Mouse (Mus musculus) heart, embryonic 11.5 days (tissue): ENCODE results near the gene Ell. TPM values are rescaled to one million over a fixed set of nuclear protein-coding genes. Genes with fewer than 3 reads are reported as not detected.

ENCODE experiments used
- ATAC-seq: fragments of 200-750 bp; cut with Nextera tagmentation; replicated peaks from 2 replicates; pipeline ENCODE4 v1.8.0; 2017; ENCODE audit warnings: moderate library complexity; ENCODE audit not compliant: insufficient number of reproducible peaks, low FRiP score, low TSS enrichment
- H3K27ac ChIP-seq: fragments of 300-500 bp; sonication (generic); 2 replicates; pipeline ENCODE4 v1.5.1; 2014; ENCODE audit warnings: mild to moderate bottlenecking, low read depth, low read length
- H3K27me3 ChIP-seq: fragments of 300-500 bp; sonication (generic); 2 replicates; pipeline ENCODE4 v1.6.1; 2014; ENCODE audit warnings: mild to moderate bottlenecking, low read length, mixed read lengths; ENCODE audit not compliant: control insufficient read depth, insufficient read depth
- H3K36me3 ChIP-seq: fragments of 300-500 bp; sonication (generic); 2 replicates; pipeline ENCODE4 v1.6.1; 2014; ENCODE audit warnings: mild to moderate bottlenecking, low read length, moderate library complexity, mixed read lengths; ENCODE audit not compliant: control insufficient read depth, insufficient read depth
- H3K4me1 ChIP-seq: fragments of 300-500 bp; sonication (generic); 2 replicates; pipeline ENCODE4 v1.6.1; 2014; ENCODE audit warnings: low read length; ENCODE audit not compliant: control insufficient read depth, insufficient read depth
- H3K4me2 ChIP-seq: fragments of 300-500 bp; sonication (generic); 2 replicates; pipeline ENCODE4 v1.6.1; 2014; ENCODE audit warnings: mild to moderate bottlenecking, moderate library complexity
- H3K4me3 ChIP-seq: fragments of 300-500 bp; sonication (generic); 2 replicates; pipeline ENCODE4 v1.5.1; 2014; ENCODE audit warnings: low read depth, low read length
- H3K9ac ChIP-seq: fragments of 300-500 bp; sonication (generic); 2 replicates; pipeline ENCODE4 v1.6.1; 2014; ENCODE audit warnings: mild to moderate bottlenecking, low read depth, low read length, moderate library complexity
- H3K9me3 ChIP-seq: fragments of 300-500 bp; sonication (generic); replicated peaks from 2 replicates; pipeline ENCODE4 v1.6.1; 2016; ENCODE audit warnings: low read length; ENCODE audit not compliant: control insufficient read depth
- WGBS: fragments of 180-500 bp; shearing (Covaris S2); extraction: QIAGEN DNeasy Blood & Tissue Kit; methylation state at CpG from one replicate; pipeline ENCODE4 v1.1.7; 2014; ENCODE audit not compliant: insufficient replicate concordance; 5-methylcytosine and 5-hydroxymethylcytosine counted together
- polyA plus RNA-seq: library from polyadenylated mRNA; unstranded; fragments of >200 nt; fragmentation: Nextera tagmentation; extraction: Ambion mirVana; gene quantifications from 2 replicates; pipeline ENCODE4 v1.2.1, GENCODE M21; 2014

The Ell gene
- polyA plus RNA-seq, 1 experiment from 2014 or later, result 14.1 TPM

DNA sequence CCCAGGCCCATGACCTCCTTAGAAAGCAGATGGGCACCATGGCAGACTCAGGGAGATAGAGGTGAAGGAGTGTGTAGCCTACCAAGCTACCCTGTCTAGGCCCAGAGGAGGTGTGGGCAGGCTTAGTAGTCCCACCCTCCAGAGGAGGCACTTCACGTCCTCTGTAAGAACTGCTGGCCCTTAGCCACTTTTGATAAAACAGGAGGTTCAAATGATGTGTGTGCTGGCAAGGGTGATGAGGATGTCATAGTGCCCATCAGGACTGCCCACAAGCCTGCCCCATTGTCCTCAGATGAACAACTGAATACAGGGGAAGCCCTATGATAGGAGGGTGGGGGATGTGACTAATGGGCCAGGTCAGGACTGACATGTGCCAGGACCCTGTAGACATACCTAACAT lies 13.6 kb downstream of the Ell start:
- Histone ChIP-seq H3K4me3 (no peak overlapping the region), H3K27me3 (no peaks in the 10 kb centered on the region), H3K4me2 (no peak overlapping the region), H3K9ac (no peak overlapping the region), H3K9me3 (no peaks in the 10 kb centered on the region), H3K27ac (no peak overlapping the region), H3K36me3 (no peaks in the 10 kb centered on the region), H3K4me1 (peaks cover 42% of the 10 kb centered on the region)
- 28% methylated on average over 1 of the region's 1 CpGs for WGBS
- ATAC-seq, result 0 out of 2 replicates have a peak, but pooled peaks have one; percentile 19

- ATAC-seq, result no peak
- no peak overlapping the region for H3K4me3 ChIP-seq
- 0 out of 2 replicates have a peak overlapping the region, but pooled peaks have one; percentile 6 for H3K9ac ChIP-seq
- H3K4me1 ChIP-seq, result peaks cover 45% of the 10 kb centered on the region
- no peaks in the 10 kb centered on the region for H3K9me3 ChIP-seq
- H3K27me3 ChIP-seq, result no peaks in the 10 kb centered on the region
- peak overlapping the region; percentile 0; the same call in 1 of the 2 replicates for H3K27ac ChIP-seq
- no peaks in the 10 kb centered on the region for H3K36me3 ChIP-seq
- H3K4me2 ChIP-seq, result no peak overlapping the region
Measured at GRCm38 (mm10) chr8:70553740-70554139, 14.5 kb downstream of the Ell start.

DNA sequence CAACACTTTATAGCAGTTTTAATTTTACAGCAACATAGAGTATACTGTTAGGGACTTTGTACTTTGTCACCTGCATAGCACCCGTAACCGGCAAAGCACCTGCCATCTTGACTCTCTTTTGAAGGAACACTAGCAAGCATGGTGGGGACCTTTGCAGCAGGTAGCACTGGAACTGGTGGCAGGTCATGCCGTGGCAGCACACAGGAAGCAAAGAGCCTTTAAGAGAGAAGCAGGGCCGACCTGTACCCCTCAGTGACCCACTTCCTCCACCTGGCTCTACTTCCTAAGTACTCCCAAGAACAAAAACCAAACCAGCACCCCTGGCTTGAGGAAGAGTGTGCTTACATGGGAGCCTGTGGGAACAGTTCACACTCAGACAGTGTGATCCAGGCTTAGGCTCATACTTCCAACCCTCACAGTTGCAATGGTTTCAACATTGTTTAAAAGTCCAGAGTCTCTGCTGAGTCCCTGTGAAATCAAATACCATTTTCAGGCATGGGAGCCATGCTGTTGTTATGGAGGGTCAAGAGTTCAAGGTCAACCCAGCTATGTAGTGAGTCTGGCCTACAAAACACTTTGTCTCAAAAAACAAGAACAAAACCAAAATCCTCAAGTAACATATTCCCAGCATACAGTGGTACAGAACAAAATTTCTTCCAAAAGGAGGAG lies 16.0 kb downstream of the Ell start:
- ATAC-seq, result no peak
- H3K27ac ChIP-seq, result no peak overlapping the region
- 89% methylated on average over 4 of the region's 4 CpGs for WGBS

GRCm38 (mm10) chr8:70558334-70558733 lies 19.1 kb downstream of the Ell start:
- Histone ChIP-seq H3K9ac (no peak overlapping the region), H3K4me3 (no peak overlapping the region), H3K4me1 (peaks cover 57% of the 10 kb centered on the region), H3K4me2 (no peak overlapping the region), H3K9me3 (no peaks in the 10 kb centered on the region), H3K36me3 (no peaks in the 10 kb centered on the region), H3K27ac (peak overlapping the region; percentile 30; the same call in 1 of the 2 replicates), H3K27me3 (no peaks in the 10 kb centered on the region)
- 59% methylated on average over 4 of the region's 4 CpGs for WGBS
- ATAC-seq, result no peak

More for the DNA sequence above, 16.0 kb downstream of the Ell start:
- Histone ChIP-seq H3K9ac (no peak overlapping the region), H3K4me1 (peaks cover 54% of the 10 kb centered on the region), H3K36me3 (no peaks in the 10 kb centered on the region), H3K27me3 (no peaks in the 10 kb centered on the region), H3K9me3 (no peaks in the 10 kb centered on the region), H3K4me2 (no peak overlapping the region), H3K4me3 (no peak overlapping the region)

GRCm38 (mm10) chr8:70558983-70559382 lies 19.7 kb downstream of the Ell start:
- Histone ChIP-seq H3K9ac (no peak overlapping the region), H3K27me3 (no peaks in the 10 kb centered on the region), H3K4me1 (peaks cover 50% of the 10 kb centered on the region), H3K4me2 (no peak overlapping the region), H3K9me3 (no peaks in the 10 kb centered on the region), H3K27ac (no peak overlapping the region), H3K36me3 (no peaks in the 10 kb centered on the region), H3K4me3 (no peak overlapping the region)
- no peak for ATAC-seq
- WGBS, result 74% methylated on average over 3 of the region's 3 CpGs

DNA sequence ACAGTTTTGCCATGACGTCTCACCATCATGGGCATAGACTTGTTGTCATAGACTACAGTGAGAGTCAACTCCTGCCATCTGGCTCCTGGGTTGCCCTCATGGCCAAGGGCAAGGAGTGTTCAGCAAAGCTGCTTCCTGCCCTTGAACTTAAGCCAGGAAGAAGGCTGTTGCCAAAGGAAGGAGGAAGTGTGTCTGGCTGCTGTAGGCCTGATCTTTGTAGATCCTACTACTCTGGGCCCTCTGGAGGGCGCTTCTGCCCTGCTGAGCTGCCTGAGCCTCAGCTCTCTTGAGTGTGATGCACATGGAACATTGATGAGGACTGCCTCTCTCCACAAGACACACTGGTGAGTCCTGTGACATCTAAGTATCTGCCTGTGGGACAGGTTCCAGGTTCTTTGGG lies 20.8 kb downstream of the Ell start:
- no peak for ATAC-seq
- WGBS, result 69% methylated on average over 2 of the region's 2 CpGs
- Histone ChIP-seq H3K36me3 (no peaks in the 10 kb centered on the region), H3K4me3 (no peak overlapping the region), H3K27ac (peak overlapping the region; percentile 73), H3K27me3 (no peaks in the 10 kb centered on the region), H3K9me3 (no peaks in the 10 kb centered on the region), H3K9ac (no peak overlapping the region), H3K4me2 (no peak overlapping the region), H3K4me1 (peaks cover 59% of the 10 kb centered on the region)

DNA sequence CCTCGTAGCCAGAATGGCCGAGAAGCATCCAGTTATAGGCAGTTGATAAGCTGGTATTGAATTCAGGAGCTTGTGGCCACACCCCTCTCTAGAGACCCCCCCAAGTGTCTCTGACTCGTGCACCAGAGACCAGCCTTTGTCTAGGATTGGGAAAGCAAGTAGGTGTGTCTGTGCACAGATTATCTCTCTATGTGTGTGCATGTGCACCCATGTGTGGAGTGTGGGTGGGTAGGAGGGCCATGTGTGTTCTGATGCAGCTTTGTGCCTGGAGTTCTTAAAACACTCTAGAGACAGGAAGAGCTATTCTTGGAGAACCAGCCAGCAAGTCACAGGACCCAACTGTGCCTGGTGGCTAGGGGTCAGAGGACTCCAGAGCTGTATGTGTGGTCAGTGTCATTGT lies 21.3 kb downstream of the Ell start:
- Histone ChIP-seq H3K4me2 (0 out of 2 replicates have a peak overlapping the region, but pooled peaks have one; percentile 7), H3K4me1 (peaks cover 64% of the 10 kb centered on the region), H3K27me3 (no peaks in the 10 kb centered on the region), H3K36me3 (no peaks in the 10 kb centered on the region), H3K9me3 (no peaks in the 10 kb centered on the region), H3K4me3 (no peak overlapping the region), H3K9ac (peak overlapping the region; percentile 55), H3K27ac (peak overlapping the region; percentile 73)
- 47% methylated on average over 3 of the region's 3 CpGs for WGBS
- no peak; the same call in 1 of the 2 replicates for ATAC-seq

GRCm38 (mm10) chr8:70561357-70561756 lies 22.1 kb downstream of the Ell start:
- no peak for ATAC-seq
- Histone ChIP-seq H3K9me3 (no peaks in the 10 kb centered on the region), H3K36me3 (no peaks in the 10 kb centered on the region), H3K27me3 (no peaks in the 10 kb centered on the region), H3K9ac (peak overlapping the region; percentile 55; the same call in 1 of the 2 replicates), H3K4me2 (no peak overlapping the region; the same call in 1 of the 2 replicates), H3K27ac (peak overlapping the region; percentile 73), H3K4me3 (no peak overlapping the region), H3K4me1 (peaks cover 68% of the 10 kb centered on the region)
- 35% methylated on average over 4 of the region's 4 CpGs for WGBS
